Mouse (Mus musculus) lung, embryonic 14.5 days (tissue): Measurements from ENCODE around the gene Ccdc14. TPM values are rescaled to one million over a fixed set of nuclear protein-coding genes. Genes with fewer than 3 reads are reported as not detected.
A peak's percentile ranks its signal among the peaks of the same experiment; 100 is the strongest.
"Not testable (repeated sequence)": the region's sequence is repeated elsewhere in the genome, so short reads cannot be mapped to it uniquely, and the experiment has no call there.

ENCODE experiments used
- ATAC-seq: fragments of 200-750 bp; cut with Nextera tagmentation; 2 replicates; pipeline ENCODE4 v1.8.0; 2017; ENCODE audit warnings: mild to moderate bottlenecking, moderate TSS enrichment, moderate library complexity; ENCODE audit not compliant: insufficient read depth
- DNase-seq: peaks from one replicate; pipeline ENCODE4 v3.0.0-alpha.2; 2015
- H3K27ac ChIP-seq: fragments of 300-500 bp; sonication (generic); 2 replicates; pipeline ENCODE4 v1.5.1; 2014; ENCODE audit warnings: low read depth, mild to moderate bottlenecking, moderate library complexity
- H3K27me3 ChIP-seq: fragments of 300-500 bp; sonication (generic); 2 replicates; pipeline ENCODE4 v1.6.1; 2014; ENCODE audit warnings: low read length, control low read depth; ENCODE audit not compliant: insufficient read depth
- H3K36me3 ChIP-seq: fragments of 300-500 bp; sonication (generic); 2 replicates; pipeline ENCODE4 v1.6.1; 2014; ENCODE audit warnings: control low read depth; ENCODE audit not compliant: insufficient read depth
- H3K4me1 ChIP-seq: fragments of 300-500 bp; sonication (generic); 2 replicates; pipeline ENCODE4 v1.6.1; 2014; ENCODE audit warnings: antibody characterized with exemption, control low read depth; ENCODE audit not compliant: insufficient read depth
- H3K4me2 ChIP-seq: fragments of 300-500 bp; sonication (generic); 2 replicates; pipeline ENCODE4 v1.6.1; 2014; ENCODE audit warnings: mild to moderate bottlenecking
- H3K4me3 ChIP-seq: fragments of 300-500 bp; sonication (generic); 2 replicates; pipeline ENCODE4 v1.5.1; 2014; ENCODE audit warnings: low read depth, low read length
- H3K9ac ChIP-seq: fragments of 300-500 bp; sonication (generic); 2 replicates; pipeline ENCODE4 v1.6.1; 2014
- H3K9me3 ChIP-seq: fragments of 300-500 bp; sonication (generic); 2 replicates; pipeline ENCODE4 v1.6.1; 2016; ENCODE audit warnings: low read depth, low read length, control low read depth
- CTCF ChIP-seq: IDR thresholded peaks from 2 replicates; pipeline ENCODE4 v1.5.1; 2016; ENCODE audit warnings: antibody characterized with exemption, low read depth
- WGBS: fragments of 180-500 bp; shearing (Covaris S2); extraction: QIAGEN DNeasy Blood & Tissue Kit; methylation state at CpG from one replicate; pipeline ENCODE4 v1.1.7; 2014; 5-methylcytosine and 5-hydroxymethylcytosine counted together
- polyA plus RNA-seq: library from polyadenylated mRNA; unstranded; fragments of >200 nt; fragmentation: Nextera tagmentation; extraction: Ambion mirVana; gene quantifications from 2 replicates; pipeline ENCODE4 v1.2.1, GENCODE M21; 2014

The Ccdc14 gene
- polyA plus RNA-seq, 1 experiment from 2014 or later: 10.1 TPM

DNA sequence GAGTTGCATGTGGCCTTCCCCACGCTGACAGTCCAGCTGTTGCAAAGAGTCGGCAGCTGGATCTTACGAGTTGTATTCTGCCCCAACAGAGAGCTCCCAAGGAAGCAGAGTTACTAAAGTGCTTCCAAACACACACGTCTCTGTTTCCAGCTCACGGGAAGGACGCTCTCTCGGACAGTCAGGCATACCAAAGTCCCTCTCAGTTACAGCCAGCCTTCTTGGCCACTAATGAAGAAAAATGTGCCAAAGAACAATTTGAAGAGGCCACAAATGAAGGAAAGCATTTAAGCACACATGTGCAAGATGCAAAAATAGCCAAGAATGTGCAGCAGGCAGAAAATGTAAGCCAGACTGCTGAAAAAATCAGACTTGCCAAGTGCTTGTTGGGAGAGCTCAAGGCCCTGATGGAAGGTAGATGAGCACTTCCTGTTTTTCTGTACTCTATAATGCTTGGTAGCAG, 16.1 kb downstream of the Ccdc14 start:
- no peaks in the 10 kb centered on the region for H3K27me3 ChIP-seq
- H3K9ac ChIP-seq: no peak overlapping the region
- no peak for TF ChIP-seq CTCF
- H3K36me3 ChIP-seq: peaks cover 37% of the 10 kb centered on the region
- DNase-seq (peak; percentile 47), ATAC-seq (no peak)
- no peaks in the 10 kb centered on the region for H3K4me1 ChIP-seq
- H3K4me3 ChIP-seq: no peak overlapping the region
- H3K27ac ChIP-seq: peak overlapping the region; percentile 61; the same call in 1 of the 2 replicates
- H3K4me2 ChIP-seq: no peak overlapping the region
- 51% methylated on average over 7 of the region's 7 CpGs for WGBS
- no peaks in the 10 kb centered on the region for H3K9me3 ChIP-seq

GRCm38 (mm10) chr16:34711481-34711880, 21.1 kb downstream of the Ccdc14 start:
- Histone ChIP-seq H3K4me3 (no peak overlapping the region), H3K4me1 (no peaks in the 10 kb centered on the region), H3K36me3 (peaks cover 24% of the 10 kb centered on the region), H3K27ac (no peak overlapping the region), H3K27me3 (no peaks in the 10 kb centered on the region), H3K9ac (no peak overlapping the region), H3K9me3 (no peaks in the 10 kb centered on the region), H3K4me2 (no peak overlapping the region)
- peak; percentile 66 for DNase-seq
- WGBS: 64% methylated on average over 3 of the region's 3 CpGs
- ATAC-seq: no peak
- peak; percentile 64 for TF ChIP-seq CTCF

- Histone ChIP-seq H3K36me3 (peaks cover 32% of the 10 kb centered on the region), H3K4me2 (no peak overlapping the region), H3K4me3 (no peak overlapping the region), H3K4me1 (no peaks in the 10 kb centered on the region), H3K9me3 (no peaks in the 10 kb centered on the region), H3K9ac (no peak overlapping the region), H3K27me3 (no peaks in the 10 kb centered on the region), H3K27ac (no peak overlapping the region)
- DNase-seq: no peak
- ATAC-seq: no peak
- no peak for TF ChIP-seq CTCF
- 83% methylated on average over 3 of the region's 3 CpGs for WGBS
Measured at GRCm38 (mm10) chr16:34725156-34725555, 34.7 kb downstream of the Ccdc14 start.

DNA sequence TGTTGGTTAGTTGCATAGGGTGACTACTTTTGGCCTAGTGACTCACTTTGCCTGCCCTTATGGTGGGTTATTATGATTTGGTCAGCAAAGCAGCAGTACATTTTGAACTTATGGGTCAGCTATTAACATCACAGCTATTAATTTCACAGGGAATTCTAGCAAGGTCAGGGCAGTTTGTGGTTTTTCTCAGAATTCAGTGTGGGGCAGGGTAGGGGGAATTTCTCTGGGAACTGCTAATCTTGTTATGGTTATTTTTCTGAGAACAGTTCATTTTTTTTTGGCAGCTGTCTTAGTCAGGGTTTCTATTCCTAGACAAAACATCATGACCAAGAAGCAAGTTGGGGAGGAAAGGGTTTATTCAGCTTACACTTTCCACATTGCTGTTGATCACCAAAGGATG, 38.2 kb downstream of the Ccdc14 start:
- H3K9me3 ChIP-seq, H3K9ac ChIP-seq, H3K27ac ChIP-seq, DNase-seq, ATAC-seq, H3K4me2 ChIP-seq, H3K27me3 ChIP-seq, H3K4me1 ChIP-seq, H3K4me3 ChIP-seq: not testable (repeated sequence)
- H3K36me3 ChIP-seq: peaks cover 13% of the 10 kb centered on the region

- H3K36me3 ChIP-seq: peaks cover 12% of the 10 kb centered on the region; the same call in 1 of the 2 replicates
- no peak overlapping the region for H3K9ac ChIP-seq
- DNase-seq (no peak), ATAC-seq (no peak)
- no peak overlapping the region for H3K4me3 ChIP-seq
- H3K4me1 ChIP-seq: no peaks in the 10 kb centered on the region
- WGBS: 87% methylated on average over 1 of the region's 1 CpGs
- H3K27me3 ChIP-seq: no peaks in the 10 kb centered on the region
- no peak overlapping the region for H3K4me2 ChIP-seq
- H3K27ac ChIP-seq: no peak overlapping the region
- TF ChIP-seq CTCF: no peak
- H3K9me3 ChIP-seq: no peaks in the 10 kb centered on the region
Measured at GRCm38 (mm10) chr16:34729371-34729770, 39.0 kb downstream of the Ccdc14 start.

DNA sequence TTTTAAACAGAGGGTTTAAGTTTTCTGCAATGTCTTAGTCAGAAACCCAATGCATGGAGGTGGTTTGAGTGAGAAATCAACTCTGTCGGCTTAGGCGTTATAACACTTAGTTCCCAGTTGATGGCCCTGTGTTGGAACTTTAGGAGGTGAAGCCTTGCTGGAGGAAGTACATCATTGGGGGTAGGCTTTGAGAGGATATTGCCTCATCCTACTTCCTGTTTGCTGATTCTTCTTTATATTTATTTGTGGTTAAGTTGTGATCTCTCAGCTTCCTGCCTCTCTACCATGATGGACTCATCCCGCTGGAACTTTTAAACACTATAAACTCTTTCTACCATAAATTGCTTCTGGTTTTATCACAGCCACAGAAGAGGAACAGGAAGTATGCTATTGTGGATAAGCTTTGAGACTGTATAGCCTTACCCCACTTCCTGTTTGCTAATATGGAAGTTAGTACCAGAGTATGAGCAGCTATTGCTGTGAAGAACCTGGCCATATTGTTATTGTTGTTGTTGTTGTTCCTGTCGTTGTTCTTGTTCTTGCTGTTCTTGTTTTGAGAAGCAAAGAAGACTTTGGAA, 48.3 kb downstream of the Ccdc14 start:
- DNase-seq (no peak), ATAC-seq (no peak)
- no peak overlapping the region for H3K4me3 ChIP-seq
- H3K27ac ChIP-seq: no peak overlapping the region
- no peaks in the 10 kb centered on the region for H3K4me1 ChIP-seq
- WGBS: 75% methylated on average over 4 of the region's 4 CpGs
- H3K9ac ChIP-seq: no peak overlapping the region
- no peak for TF ChIP-seq CTCF
- H3K36me3 ChIP-seq: no peaks in the 10 kb centered on the region
- H3K9me3 ChIP-seq: no peaks in the 10 kb centered on the region
- H3K27me3 ChIP-seq: no peaks in the 10 kb centered on the region
- no peak overlapping the region for H3K4me2 ChIP-seq

DNA sequence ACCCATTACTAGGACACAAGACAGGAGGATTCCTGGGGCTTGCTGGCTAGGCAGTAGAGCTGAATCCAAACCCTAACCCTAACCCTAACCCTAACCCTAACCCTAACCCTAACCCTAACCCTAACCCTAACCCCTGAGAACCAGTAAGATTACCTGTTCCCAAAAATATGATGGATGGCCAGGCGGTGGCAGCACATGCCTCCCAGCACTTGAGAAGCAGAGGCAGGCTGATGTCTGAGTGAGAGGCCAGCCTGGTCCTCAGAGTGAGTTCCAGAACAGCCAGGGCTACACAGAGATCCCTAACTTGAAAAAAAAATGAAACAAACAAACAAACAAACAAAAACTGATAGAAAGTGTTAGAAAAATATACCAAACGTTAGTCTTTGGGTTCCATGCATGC, 52.5 kb downstream of the Ccdc14 start:
- TF ChIP-seq CTCF: peak; percentile 23; the same call in 1 of the 2 replicates
- ATAC-seq (no peak), DNase-seq (no peak)
- no peak overlapping the region for H3K4me3 ChIP-seq
- no peak overlapping the region for H3K4me2 ChIP-seq
- no peaks in the 10 kb centered on the region for H3K36me3 ChIP-seq
- WGBS: 42% methylated on average over 2 of the region's 2 CpGs
- H3K27ac ChIP-seq: no peak overlapping the region
- no peaks in the 10 kb centered on the region for H3K9me3 ChIP-seq
- H3K9ac ChIP-seq: no peak overlapping the region
- H3K4me1 ChIP-seq: peaks cover 3% of the 10 kb centered on the region; the same call in 1 of the 2 replicates
- 0 out of 2 replicates have a peak, but pooled peaks cover 6% of the 10 kb centered on the region for H3K27me3 ChIP-seq
